Mouse (Mus musculus): ENCODE data around the gene Shkbp1.
A peak's percentile ranks its signal among the peaks of the same experiment; 100 is the strongest.

The Shkbp1 gene

DNA sequence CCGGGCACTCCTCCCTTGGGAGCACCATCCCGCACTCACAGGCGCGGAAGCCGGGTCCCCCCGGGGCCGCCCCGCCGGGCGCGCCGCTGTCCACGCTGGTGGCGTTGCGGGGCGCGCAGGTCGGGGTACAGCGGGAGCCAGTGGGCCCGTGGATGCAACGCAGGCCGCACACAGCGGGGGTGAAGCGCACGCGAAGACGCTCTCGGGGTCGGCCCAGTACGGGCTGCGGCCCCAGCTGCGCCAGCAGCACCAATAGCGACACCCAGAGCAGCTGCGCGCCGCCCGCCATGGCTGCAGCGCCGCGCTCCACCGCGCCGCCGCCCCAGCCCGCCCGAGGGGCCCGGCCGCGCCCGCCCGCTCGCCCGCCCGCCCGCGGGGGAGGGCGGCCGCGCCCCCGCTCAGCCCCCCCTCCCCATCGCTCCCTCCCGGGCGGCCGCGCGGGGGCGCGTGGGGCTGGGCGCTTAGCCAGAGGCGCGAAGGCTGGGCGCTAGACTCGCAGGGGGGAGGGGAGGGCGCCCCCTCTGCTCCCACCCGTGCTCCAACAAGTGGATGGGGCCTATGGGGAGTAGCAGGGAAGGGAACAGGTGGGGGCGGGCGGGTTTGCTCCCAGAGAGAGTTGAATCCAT, 22.4 kb downstream of the Shkbp1 start:
- DNase-seq (ENCODE audit: low read depth): peak; percentile 33

DNA sequence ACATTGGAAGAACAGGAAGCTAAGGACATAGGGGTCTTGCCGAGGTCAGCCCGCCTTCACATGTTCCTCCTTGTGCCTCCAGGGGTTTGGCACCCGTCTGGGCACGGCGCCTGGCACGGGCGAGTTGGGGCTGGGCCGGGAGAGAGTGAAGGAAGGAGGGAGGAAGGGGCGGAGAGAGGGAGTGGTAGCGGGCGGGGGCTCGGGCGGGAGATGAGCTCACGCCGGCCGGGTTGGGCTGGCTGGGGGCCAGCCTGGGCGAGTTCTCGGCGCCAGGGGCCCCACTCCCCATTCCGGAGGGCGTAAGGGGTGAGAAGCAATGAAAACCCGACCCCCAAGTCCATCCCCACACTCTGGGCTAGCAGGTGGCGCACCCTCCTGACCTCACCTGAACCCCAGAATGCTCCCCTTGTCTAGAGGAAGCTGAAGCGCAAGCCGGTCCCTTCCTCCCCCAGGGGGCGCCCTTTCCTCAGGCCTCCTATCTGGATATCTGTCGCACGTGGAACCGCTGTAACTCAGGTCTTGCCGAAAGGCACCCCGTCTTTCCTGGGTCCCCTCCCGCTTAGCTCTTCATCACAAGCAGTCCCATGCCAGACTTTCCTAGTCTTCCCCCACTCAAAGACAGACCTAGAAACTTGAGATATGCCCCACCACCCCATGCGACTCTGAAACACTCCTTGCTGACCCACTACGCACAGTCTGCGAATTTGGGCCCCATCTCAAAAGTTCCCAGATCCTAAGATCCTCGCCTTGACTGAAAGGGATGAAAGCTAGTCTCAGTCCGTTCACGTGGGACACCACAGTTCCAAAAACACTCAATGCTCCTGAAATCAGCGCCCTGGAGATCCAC, 23.2 kb downstream of the Shkbp1 start:
- DNase-seq (ENCODE audit: low read depth): peak; percentile 92

DNA sequence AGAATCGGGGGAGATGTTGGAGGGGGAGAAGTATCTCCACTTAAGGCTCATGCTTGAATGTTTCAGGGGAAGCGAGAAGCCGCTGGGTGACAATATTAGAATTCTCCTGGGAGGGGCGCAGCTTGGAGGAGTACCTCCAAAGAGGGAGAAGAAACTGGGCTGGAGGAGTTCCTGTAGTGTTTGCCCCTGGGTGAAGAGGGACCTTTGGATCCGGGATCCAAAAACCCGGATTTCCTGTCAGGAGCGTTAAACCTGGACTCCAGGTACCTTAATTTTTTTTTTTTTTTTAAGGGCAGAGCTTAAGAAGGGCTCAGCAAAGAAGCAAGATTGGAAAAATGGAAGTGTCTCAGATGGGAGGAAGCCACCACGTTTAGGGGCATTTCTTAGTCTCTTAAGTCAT, 24.0 kb downstream of the Shkbp1 start:
- DNase-seq (ENCODE audit: low read depth): peak; percentile 45

DNA sequence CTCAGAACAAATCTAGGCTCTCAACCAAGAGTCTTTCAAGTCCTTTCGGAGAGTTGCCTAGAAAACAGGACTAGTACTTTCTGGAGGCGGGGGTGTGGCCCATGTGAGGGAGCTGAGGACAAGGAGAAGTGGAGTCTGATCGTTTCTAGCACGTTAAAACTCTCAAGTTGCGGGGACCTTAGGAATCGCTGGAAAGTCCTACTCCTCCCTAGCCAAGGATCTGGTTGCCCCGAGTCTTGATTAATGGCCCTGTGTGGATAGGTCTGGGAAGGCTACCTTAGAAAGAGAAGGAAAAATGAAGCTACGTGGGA, 24.3 kb downstream of the Shkbp1 start:
- no peak for DNase-seq (ENCODE audit: low read depth)

DNA sequence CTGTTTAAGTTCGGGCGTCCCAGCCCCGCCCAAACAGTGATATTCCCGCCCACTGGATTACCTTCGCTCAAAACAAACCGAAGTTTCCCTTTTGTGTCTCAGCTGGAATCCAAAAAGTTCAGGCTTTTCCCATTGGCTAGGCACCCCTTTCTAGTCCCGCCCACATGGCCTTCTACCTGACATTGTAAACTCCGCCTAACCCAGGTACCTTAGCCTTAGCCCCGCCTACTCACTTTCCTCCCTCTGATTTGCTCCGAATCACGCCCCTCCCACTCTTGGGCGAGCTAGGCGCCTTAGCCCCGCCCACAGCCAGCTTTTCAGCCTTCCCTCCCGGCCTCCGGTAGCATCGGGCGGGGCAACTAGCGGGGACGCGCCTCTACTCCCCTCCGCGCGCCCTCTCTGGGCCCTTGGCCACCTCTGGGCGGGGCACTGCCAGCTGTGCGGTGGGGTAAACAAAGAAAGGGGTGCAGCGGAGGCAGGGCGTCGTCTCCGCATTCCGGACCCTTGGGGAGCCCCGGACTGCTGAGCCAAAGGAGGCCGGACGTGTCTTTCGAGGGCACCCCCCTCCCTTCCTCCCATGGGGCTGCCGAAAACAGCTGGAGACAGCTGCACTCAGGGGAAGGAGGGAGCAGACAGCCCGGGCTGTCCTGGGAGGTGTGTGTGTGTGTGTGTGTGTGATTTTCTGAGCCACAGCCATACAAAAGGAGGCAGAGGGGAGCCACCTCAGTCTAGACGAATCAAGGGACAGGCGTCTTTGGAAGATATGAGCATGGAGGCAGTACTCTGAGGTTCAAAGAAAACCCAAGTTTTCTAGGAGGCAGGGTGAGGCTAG, 24.9 kb downstream of the Shkbp1 start:
- DNase-seq (ENCODE audit: low read depth): peak; percentile 89

DNA sequence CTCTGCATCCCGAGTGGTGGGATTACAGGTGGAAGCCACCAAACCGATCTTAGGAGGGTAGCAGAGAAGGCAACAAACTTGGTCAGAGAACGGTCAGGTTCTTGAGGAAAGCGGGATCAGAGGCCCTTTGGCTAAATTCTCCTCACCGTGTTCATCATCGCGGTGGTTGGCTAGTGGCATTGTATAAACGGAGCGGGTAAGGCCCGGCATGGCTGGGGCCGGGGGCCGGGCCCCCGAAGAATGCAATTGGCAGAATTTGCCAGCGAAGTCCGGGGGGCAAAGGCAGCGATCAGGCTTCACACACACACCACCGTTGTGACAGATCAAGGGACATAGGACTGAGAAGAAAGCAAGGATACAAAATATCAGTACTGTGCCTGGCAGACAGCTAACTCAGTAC, 25.8 kb downstream of the Shkbp1 start:
- DNase-seq (ENCODE audit: low read depth): no peak

DNA sequence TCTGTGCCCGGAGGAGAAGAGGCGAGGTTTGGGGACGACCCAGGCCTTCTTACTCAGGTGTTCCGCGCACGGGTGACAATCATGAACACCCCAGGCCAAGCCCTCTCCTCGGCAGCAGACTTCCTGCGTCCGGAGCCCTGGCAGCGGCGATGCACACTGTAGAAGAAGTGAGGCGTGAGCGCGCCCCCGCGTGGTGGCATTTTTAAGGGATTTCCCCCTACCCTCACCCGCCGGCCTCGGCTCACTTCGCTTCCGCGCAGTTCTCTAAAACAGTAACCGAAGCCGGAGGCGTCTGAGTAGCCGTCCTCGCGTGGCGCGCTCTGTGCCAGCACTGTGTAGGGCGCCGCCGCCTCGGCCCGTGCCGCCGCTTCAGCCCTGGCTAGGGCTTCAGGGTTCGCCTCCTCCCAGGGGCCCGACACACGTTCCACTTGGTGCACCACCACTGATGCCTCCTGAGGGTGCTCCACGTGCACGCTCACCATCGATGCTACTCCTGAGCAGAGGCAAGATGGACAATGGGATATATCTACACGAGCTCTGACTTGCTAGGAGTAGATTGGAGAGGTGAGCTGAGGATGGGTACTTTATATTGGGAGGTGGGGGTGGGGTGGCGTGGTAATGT, 26.4 kb downstream of the Shkbp1 start:
- peak; percentile 94 for DNase-seq (ENCODE audit: low read depth)

DNA sequence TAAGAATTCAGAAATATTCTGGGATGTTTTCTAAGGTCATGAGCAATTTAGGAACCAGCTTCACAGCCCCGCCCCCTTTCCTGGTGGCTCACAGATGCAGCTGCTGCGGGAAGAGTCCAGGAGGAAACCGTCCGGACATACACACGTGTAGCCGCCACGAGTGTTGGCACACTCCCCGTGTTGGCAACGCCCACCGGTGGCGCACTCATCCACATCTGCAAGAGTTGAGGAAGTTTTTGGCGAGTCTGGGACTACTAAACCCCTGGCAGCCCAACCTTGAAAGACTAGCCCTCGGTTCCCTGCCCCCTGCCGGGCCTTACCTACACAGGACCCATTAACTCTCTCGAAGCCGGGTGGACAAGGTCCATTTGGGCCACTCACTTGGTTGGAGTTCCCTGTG, 27.2 kb downstream of the Shkbp1 start:
- peak; percentile 27 for DNase-seq (ENCODE audit: low read depth)

DNA sequence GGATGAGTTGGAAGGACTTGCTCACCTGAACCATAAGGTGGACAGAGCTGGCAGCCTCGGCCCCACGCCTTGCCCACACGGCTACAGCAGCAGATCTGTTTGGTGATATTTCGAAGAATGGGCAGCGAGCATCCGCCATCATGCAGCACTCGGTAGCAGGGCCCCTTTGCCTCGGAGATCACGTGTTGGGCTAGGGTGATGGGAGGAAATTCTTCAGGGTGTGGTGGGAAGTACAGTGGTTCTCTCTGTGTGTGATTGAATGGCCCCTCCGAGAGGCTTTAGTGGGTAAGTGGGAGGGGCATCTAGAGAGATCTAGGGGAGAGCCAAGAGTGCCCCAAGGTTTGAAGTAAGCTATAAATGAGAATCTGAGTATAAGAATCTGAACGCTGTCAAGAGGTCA, 27.7 kb downstream of the Shkbp1 start:
- no peak for DNase-seq (ENCODE audit: low read depth)

DNA sequence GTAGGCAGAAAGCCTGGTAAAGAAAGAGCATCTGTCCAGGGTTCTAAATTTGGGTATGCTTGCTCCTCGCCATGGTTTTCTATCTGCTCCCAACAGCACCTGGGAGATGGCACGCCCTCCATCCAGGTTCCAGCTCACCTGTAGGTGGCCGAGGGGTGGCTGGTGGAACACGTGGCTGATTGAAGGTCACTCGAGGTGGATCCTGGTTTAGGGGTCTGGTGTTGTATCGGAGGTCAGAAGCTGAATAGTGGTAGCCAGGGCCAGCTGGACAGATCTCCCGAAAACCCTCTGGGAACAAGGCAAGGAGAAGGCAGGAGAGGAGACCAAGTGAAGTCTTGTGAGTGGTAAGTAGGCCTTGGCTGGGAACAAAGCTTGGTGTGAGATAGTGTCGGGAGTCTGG, 28.3 kb downstream of the Shkbp1 start:
- no peak for DNase-seq (ENCODE audit: low read depth)

DNA sequence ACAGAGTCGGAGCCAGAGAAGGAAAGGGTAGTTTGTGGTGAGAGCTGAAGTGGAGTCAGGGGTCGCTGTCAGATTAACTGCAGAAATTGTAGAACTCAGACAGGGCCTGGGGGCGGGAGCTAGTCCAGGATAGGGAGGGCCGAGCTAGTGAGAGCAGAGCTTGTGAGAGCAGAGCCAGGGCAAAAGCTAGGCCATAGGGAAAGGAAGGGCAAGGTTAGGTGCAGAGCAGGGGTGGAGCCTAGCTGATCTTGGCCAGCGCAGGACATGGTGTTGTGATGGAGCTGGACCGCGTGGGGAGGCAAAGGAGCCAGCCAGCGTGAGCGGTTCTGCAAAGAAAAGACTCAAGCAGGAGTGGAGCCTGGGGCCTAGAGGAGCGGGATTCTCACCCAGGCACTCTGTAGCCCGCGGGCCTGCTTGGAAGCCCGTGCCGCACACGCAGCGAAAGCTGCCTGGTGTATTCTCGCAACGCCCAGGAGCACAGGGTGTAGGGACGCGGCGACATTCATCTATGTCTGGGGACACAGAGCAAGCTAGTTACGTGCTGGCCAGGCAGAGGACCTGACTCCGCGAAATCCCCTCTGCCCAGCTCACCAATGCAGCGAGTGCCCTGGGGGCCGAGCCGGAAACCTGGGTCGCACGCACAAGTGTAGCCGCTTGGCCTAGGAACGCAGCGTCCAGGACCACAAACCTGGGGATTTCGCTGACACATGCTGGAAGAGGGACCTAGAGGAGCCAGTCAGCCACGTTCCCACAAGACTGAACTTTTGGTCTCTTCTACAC, 29.5 kb downstream of the Shkbp1 start:
- no peak for DNase-seq (ENCODE audit: low read depth)

DNA sequence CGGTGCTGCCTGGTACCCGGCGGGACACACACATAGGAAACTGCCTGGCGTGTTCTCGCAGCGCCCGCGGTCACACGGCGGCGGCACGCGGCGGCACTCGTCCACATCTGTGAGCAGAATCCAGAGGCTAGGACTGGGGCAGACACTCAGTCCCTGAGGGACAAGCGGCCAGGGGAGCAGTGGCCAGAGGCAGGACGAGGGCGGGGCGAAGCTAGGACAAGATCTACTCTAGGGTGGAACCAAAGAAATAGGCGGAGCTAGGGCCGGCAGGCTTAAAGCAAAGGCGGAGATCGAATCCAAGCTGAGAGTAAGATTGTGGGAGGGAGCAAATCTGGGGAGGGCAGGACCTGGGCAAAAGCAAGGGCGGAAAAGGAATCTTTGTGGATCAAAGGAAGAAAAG, 30.1 kb downstream of the Shkbp1 start:
- peak; percentile 31 for DNase-seq (ENCODE audit: low read depth)

DNA sequence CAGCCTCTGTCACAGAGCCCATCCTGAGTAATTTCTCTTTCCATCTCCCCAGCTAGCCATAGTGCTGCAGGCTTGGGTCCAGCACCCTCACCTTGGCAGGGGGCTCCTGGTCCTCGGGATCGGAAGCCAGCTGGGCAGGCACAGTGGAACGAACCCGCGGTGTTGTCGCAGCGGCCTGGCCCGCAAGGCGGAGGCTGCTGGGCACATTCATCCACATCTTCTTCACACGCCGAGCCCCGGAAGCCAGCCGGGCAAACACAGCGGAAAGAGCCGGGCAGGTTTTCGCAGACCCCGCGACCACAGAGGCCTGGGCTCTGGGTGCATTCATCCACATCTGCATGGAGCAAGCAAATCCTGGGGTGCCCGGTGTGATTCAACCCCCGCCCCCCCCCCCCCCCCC, 30.9 kb downstream of the Shkbp1 start:
- DNase-seq (ENCODE audit: low read depth): no peak

DNA sequence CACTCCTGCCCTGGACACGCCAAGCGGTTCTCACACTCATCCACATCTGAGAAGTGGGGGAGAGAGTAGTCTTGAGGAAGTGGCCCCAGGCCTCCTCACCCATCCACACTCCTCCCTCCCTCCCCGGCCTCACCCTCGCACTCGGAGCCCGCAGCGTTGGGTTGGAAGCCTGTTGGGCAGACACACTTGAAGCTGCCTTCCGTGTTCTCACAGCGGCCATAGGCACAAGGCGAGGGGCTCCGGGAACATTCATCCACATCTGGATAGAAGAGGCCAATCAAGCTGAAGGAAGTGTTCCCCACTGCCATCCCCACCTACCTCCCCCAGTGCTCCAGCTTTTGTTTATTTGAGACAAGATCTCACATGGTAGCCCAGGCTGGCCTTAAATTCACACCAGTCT, 31.7 kb downstream of the Shkbp1 start:
- DNase-seq (ENCODE audit: low read depth): no peak

DNA sequence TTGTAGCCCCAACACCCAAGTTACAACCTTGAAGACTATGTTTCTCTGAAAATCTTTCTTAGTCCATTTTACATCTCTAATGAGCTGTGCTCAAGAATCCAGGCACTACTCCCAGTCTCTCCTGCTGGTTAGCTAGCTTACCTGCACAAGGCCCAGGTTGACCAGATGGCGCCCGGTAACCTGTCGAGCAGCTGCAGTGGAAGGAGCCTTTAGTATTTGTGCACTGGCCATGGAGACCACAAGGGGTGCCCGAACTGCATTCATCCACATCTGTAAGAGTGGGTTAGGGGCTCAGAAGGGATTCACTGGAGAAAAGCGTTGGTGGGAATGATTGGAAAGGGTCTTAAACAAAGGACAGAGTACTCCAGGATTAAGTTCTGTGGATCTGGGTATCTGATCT, 32.8 kb downstream of the Shkbp1 start:
- no peak for DNase-seq (ENCODE audit: low read depth)

DNA sequence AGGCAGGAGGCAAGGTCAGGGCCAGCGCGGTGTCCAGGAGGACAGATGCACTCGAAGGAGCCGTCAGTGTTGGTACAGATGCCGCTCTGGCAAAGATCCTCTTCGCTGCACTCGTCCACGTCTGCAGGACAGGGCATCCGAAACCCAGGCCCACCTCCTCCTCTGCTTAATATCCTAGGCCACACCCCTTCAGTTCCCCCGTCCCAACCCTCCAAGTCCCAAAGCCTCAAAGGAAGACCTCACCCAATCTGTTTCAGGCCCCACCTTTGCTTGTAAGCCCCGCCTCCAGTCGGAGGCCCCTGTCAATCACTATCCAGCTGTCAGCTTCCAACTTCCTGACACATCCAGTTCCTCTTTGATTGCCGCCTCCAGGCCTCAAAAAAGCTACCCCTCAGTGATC, 33.5 kb downstream of the Shkbp1 start:
- DNase-seq (ENCODE audit: low read depth): no peak

DNA sequence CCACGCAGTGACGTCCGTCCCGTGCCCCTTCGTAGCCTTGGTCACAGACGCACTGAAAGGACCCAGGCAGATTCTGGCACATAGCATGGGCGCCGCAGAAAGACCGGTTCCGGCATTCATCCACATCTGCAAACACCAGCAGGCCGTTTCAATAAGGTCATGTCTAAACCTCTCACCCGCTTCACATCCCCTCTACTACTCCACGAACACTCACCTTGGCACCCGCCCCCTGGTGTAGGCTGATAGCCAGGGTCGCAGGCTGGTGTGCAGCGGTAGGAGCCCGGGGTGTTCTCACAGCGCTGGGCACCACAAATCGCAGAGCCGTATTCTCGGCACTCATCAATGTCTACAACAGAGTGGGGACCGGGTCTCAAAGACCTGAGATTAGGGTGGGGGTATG, 36.4 kb downstream of the Shkbp1 start:
- DNase-seq (ENCODE audit: low read depth): no peak

DNA sequence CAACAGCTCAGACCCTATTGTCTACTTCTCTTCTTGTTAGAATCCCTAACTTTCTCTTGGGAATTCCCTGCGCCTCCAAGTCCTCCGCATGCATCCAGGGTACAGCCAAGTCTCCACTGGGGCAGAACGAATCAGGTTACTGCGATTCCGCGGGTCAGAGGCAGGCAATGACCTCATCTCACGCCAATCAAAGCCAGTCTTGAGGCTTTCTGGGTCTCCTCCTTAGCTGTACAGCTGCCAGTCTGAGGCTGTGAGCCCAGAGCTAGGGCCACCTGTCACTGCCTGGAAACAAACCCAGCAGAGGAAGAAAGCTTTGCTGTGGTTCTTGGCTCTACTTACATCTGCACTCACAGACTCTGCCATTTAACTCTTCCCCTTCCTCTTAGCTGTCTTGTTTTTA, 39.9 kb downstream of the Shkbp1 start:
- DNase-seq (ENCODE audit: low read depth): no peak

DNA sequence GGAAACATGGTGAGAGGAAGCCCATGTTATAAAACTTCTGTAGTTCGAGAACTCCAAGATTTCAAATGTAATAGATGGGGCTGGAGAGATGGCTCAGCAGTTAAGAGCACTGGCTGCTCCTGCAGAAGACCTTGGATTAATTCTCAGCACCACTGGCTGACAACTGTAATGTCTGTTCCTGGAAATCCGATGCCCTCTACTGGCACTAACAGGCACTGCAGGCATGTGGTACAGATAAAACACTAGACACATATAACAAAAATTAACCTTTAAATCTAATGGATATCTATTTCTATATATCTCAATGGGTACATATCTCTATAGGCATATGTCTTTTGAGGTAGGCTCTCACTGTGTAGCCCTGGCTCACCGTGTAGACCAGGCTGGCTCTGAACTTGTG, 41.4 kb downstream of the Shkbp1 start:
- no peak for DNase-seq (ENCODE audit: low read depth)

DNA sequence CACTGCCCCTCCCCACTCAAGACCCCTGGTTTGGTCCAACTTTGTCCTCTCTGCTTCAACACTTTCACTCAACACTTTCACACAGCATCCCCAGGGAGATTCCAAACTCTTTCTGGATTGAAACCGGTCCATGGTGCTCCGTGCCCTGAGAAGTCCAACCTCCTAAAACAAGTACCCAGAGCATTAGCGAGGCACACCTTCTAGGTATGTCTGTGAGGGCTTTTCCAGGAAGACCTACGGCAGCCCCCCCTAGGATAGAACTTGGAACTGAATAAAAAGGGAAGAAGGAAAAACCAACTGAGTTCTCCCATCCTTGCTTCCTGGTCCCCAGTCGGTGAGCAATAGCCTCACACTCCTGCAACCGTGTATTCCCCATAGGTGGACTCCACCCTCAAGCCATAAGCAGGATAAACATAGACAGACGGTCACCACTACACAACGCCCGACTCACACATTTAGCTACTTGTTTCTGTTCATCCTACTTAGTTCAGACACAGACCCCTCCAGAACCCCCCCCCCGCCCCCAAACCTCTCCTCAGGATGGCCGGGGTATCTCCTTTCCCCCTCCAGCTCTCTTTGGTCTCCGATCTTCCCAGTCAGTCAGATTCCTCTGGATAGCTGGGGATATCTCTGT, 44.1 kb downstream of the Shkbp1 start:
- no peak for DNase-seq (ENCODE audit: low read depth)

DNA sequence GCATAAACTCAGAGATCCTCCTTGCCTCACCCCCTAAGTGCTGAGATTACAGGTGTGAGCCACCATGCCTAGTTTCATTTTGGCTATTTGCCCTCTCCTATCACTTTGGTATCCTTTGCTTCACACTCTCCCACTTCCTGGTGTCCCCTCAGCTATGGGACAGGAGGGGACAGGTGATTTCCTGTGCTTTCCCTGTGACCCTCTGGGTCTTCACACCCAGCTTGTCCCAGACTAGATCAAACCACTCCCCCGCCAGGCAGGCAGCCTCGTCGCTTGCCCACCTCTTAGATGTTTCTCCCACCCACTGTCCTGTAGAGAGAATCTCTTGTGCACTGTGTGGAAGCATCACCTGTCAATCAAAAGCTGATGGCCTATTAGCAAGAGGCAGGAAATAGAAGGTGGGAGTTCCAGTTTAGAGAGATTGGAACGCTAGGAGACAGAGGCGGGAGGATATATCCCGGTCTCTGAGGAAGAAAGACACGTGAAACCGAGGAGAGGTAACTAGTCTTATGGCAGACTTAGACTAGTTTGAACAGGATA, 44.8 kb downstream of the Shkbp1 start:
- no peak for DNase-seq (ENCODE audit: low read depth)
